Mouse (Mus musculus): ENCODE measurements around the gene Zdhhc7.

GRCm38 (mm10) chr8:120038741-120039140 lies 62.5 kb downstream of the Zdhhc7 start:
- no peak for TF ChIP-seq CTCF (IDR thresholded peaks at IDR 0.05; ENCODE audit: low read depth)
- TF ChIP-seq EP300 (IDR thresholded peaks at IDR 0.05; ENCODE audit: low read depth): no peak

Measured in liver, postnatal 0 days (tissue).